Mouse (Mus musculus) erythroblast, embryonic 14.5 days (primary cell): ENCODE results near the gene Slc25a25.

Experiments used
- GATA1 ChIP-seq: IDR thresholded peaks from 2 replicates; pipeline ENCODE4 v1.6.1; 2012; ENCODE audit warnings: low read length, inconsistent platforms, mixed read lengths
- TAL1 ChIP-seq: IDR thresholded peaks from 3 replicates; pipeline ENCODE4 v1.6.1; 2012; ENCODE audit warnings: low read length, inconsistent platforms, mixed read lengths

GRCm38 (mm10) chr2:32451870-32452372 is 676 bp upstream of the Slc25a25 start:
- TF ChIP-seq TAL1 (no peak), GATA1 (peak; percentile 14; the same call in 1 of the 2 replicates)
